Comparison of ENCODE assay signal across 8 mouse cellular contexts in genomic region chr2:103743988-103744387, GRCm38 (mm10). TPM values are rescaled to one million over a fixed set of nuclear protein-coding genes. Genes with fewer than 3 reads are reported as not detected.
DNase-seq lines count a peak whose midpoint lies in the region; ATAC-seq and TF ChIP-seq lines count a peak whose summit lies in the region.

No protein-coding gene starts in this region.

- DNase-seq in heart, adult 2 months = peak; percentile 41 to 59
- no peak for DNase-seq in heart, postnatal 25 days (ENCODE audit: low spot score)
- peak; percentile 57 for DNase-seq in c-Kit-positive CD71-positive TER-119-positive erythroid progenitor cells, embryonic 14.5 days (ENCODE audit: low spot score)
- DNase-seq in forebrain, postnatal 0 days = peak; percentile 74
- DNase-seq in kidney, postnatal 25 days = peak; percentile 62 to 74
- DNase-seq in lung, postnatal 10 days = peak; percentile 76
- peak; percentile 36 for DNase-seq in spleen, adult 12 weeks (ENCODE audit: low spot score)

- H3K36me3 ChIP-seq in heart, adult 2 months (ENCODE audit: control insufficient read depth, insufficient read depth, low read length) = no peaks in the 10 kb centered on the region
- peaks cover 46% of the 10 kb centered on the region for H3K36me3 ChIP-seq in ES-Bruce4 (ENCODE audit: control insufficient read depth, insufficient read depth, low read length, poor library complexity, severe bottlenecking)
- H3K36me3 ChIP-seq in forebrain, postnatal 0 days (ENCODE audit: insufficient read depth) = peaks cover 37% of the 10 kb centered on the region

- TF ChIP-seq CTCF in heart, adult 2 months (IDR thresholded peaks at IDR 0.05) = peak; percentile 86
- peak; percentile 77 for TF ChIP-seq CTCF in ES-Bruce4 (IDR thresholded peaks at IDR 0.05; ENCODE audit: low read depth, low read length)
- TF ChIP-seq CTCF in forebrain, postnatal 0 days (IDR thresholded peaks at IDR 0.05; ENCODE audit: low read depth) = peak; percentile 85

- WGBS in heart, adult 2 months = 80% methylated on average over 7 of the region's 7 CpGs
- WGBS in forebrain, postnatal 0 days = 78% methylated on average over 7 of the region's 7 CpGs

- H3K79me2 ChIP-seq in heart, adult 2 months (replicated peaks; ENCODE audit: control insufficient read depth, insufficient read depth, low read length) = no peaks in the 10 kb centered on the region

- no peak for TF ChIP-seq EP300 in heart, adult 2 months (IDR thresholded peaks at IDR 0.05; ENCODE audit: insufficient read depth, low read depth, low read length)
- TF ChIP-seq EP300 in ES-Bruce4 (IDR thresholded peaks at IDR 0.05; ENCODE audit: insufficient read depth, low read depth, low read length) = no peak

- H3K4me1 ChIP-seq in heart, adult 2 months (ENCODE audit: control insufficient read depth, insufficient read depth, low read length) = no peaks in the 10 kb centered on the region
- no peaks in the 10 kb centered on the region for H3K4me1 ChIP-seq in ES-Bruce4 (ENCODE audit: control insufficient read depth, insufficient read depth, low read length)
- H3K4me1 ChIP-seq in forebrain, postnatal 0 days (ENCODE audit: insufficient read depth) = no peaks in the 10 kb centered on the region

- ATAC-seq in forebrain, postnatal 0 days = peak; percentile 48; the same call in 1 of the 2 replicates

- intact Hi-C loops in heart, adult 2 months (cut with DNase I) = loop anchor here (1.0 to 10.0 kb wide), 3 partner anchors 123 to 289 kb away; no protein-coding TSS in a partner anchor
- intact Hi-C loops in heart, postnatal 25 days (cut with DNase I) = loop anchor here (2.0 kb wide), 1 partner anchor 179 kb away; no protein-coding TSS in a partner anchor

- H3K27ac ChIP-seq in heart, adult 2 months = no peak overlapping the region
- no peak overlapping the region for H3K27ac ChIP-seq in ES-Bruce4 (ENCODE audit: insufficient read depth, low read length)
- no peak overlapping the region for H3K27ac ChIP-seq in forebrain, postnatal 0 days (ENCODE audit: low read depth, low read length)

- no peak overlapping the region for H3K9ac ChIP-seq in heart, adult 2 months (ENCODE audit: low read depth, low read length)
- H3K9ac ChIP-seq in ES-Bruce4 (ENCODE audit: low read depth, poor library complexity, severe bottlenecking) = no peak overlapping the region
- no peak overlapping the region for H3K9ac ChIP-seq in forebrain, postnatal 0 days

- H3K27me3 ChIP-seq in heart, adult 2 months (ENCODE audit: control insufficient read depth, insufficient read depth, low read length) = no peaks in the 10 kb centered on the region
- H3K27me3 ChIP-seq in ES-Bruce4 (ENCODE audit: control insufficient read depth, insufficient read depth, low read length, poor library complexity, severe bottlenecking) = no peaks in the 10 kb centered on the region
- no peaks in the 10 kb centered on the region for H3K27me3 ChIP-seq in forebrain, postnatal 0 days (ENCODE audit: insufficient read depth, low read length)

- H3K4me2 ChIP-seq in forebrain, postnatal 0 days (ENCODE audit: low read depth) = no peak overlapping the region

- TF ChIP-seq POLR2A in heart, adult 2 months (IDR thresholded peaks at IDR 0.05; ENCODE audit: insufficient read depth, low read depth, low read length) = no peak
- TF ChIP-seq POLR2A in ES-Bruce4 (IDR thresholded peaks at IDR 0.05; ENCODE audit: insufficient read depth, low read length) = no peak

- H3K4me3 ChIP-seq in heart, adult 2 months = no peak overlapping the region
- H3K4me3 ChIP-seq in ES-Bruce4 (ENCODE audit: low read depth, low read length) = no peak overlapping the region
- no peak overlapping the region for H3K4me3 ChIP-seq in forebrain, postnatal 0 days (ENCODE audit: low read depth, low read length)

- H3K9me3 ChIP-seq in ES-Bruce4 (replicated peaks; ENCODE audit: control insufficient read depth, insufficient read depth, low read length, poor library complexity, severe bottlenecking) = no peaks in the 10 kb centered on the region
- no peaks in the 10 kb centered on the region for H3K9me3 ChIP-seq in forebrain, postnatal 0 days (ENCODE audit: low read length)

RNA-seq across cellular contexts. Expression of gene Nat10, which starts 17.1 kb away (rescaled TPM):
- total RNA-seq in heart, adult 2 months (2021) = 10 to 100 TPM; 14.0 to 14.2 TPM
- polyA plus RNA-seq in heart, adult 2 months (2012; rRNA removed) = 26.1 and 30.4 TPM in 2 replicates
- total RNA-seq in heart, postnatal 25 days (2021) = 10 to 100 TPM; 12.7 to 13.7 TPM
- polyA plus RNA-seq in ES-Bruce4 (2011; ENCODE audit: insufficient read depth, insufficient read length, low read depth, missing spikeins) = 89.5 and 90.9 TPM in 2 replicates
- total RNA-seq in forebrain, postnatal 0 days (2014; rRNA removed) = 43.5 and 49.2 TPM in 2 replicates
- polyA plus RNA-seq in forebrain, postnatal 0 days (2015; fragmentation: Nextera tagmentation; extraction: Ambion mirVana) = 11.7 and 13.9 TPM in 2 replicates

RNA-seq across cellular contexts. Expression of gene Caprin1, which starts 53.5 kb away (rescaled TPM):
- total RNA-seq in heart, adult 2 months (2021) = 100 to 1,000 TPM; 190 to 204 TPM
- 56.1 and 94.6 TPM in 2 replicates for polyA plus RNA-seq in heart, adult 2 months (2012; rRNA removed)
- total RNA-seq in heart, postnatal 25 days (2021) = 100 to 1,000 TPM; 197 to 217 TPM
- polyA plus RNA-seq in ES-Bruce4 (2011; ENCODE audit: insufficient read depth, insufficient read length, low read depth, missing spikeins) = 536 and 550 TPM in 2 replicates
- 342 and 369 TPM in 2 replicates for total RNA-seq in forebrain, postnatal 0 days (2014; rRNA removed)
- polyA plus RNA-seq in forebrain, postnatal 0 days (2015; fragmentation: Nextera tagmentation; extraction: Ambion mirVana) = 233 and 253 TPM in 2 replicates
